Mouse (Mus musculus): ENCODE measurements around the gene Zbtb17.

DNA sequence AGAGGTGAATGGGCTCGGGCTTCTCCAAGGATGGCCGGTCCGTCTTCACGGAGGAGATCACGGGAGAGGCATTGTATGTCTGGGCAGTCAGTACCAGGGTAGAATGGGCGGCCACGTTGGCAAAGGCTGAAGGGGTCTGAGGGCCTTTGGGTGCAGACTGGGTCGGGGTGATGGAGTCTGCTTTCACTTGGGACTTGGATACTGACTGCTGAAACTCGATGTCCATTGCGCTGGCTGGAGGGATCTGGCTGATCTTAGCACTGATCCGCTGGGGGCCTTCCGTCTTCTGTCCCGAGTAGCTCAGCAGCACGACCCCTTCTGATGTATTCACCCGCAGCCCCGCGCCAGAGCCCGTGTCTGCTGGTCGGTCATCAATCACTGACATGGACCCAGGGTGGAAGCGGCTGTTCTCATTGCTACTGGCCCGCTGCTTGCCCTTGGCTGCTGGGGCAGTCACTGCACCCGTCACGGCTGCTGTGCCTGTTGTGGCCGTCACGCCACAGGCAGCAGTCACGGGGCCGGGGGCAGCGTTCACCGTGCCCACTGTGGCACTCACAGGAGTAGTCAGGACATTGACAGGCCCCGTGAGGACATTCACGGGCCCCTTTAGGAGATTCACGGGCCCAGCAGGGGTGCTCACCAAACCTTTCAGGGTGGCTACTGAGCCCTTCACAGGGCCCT is 28.3 kb downstream of the Zbtb17 start:
- TF ChIP-seq CTCF (IDR thresholded peaks at IDR 0.05; ENCODE audit: low read depth, low read length), result no peak
- TF ChIP-seq POLR2A (IDR thresholded peaks at IDR 0.05; ENCODE audit: borderline replicate concordance, low read depth, low read length), result no peak
